Mouse (Mus musculus) embryonic fibroblast, embryonic 13.5 days (primary cell): ENCODE data around the gene Tet1. TPM values are rescaled to one million over a fixed set of nuclear protein-coding genes. Genes with fewer than 3 reads are reported as not detected.
A peak's percentile ranks its signal among the peaks of the same experiment; 100 is the strongest.

ENCODE experiments used
- H3K27ac ChIP-seq: 2 replicates; pipeline ENCODE4 v1.5.1; 2012; ENCODE audit warnings: low read length, control low read depth, inconsistent platforms; ENCODE audit not compliant: insufficient read depth
- H3K4me1 ChIP-seq: 2 replicates; pipeline ENCODE4 v1.6.1; 2011; ENCODE audit warnings: low read length; ENCODE audit not compliant: control insufficient read depth, insufficient read depth
- H3K4me3 ChIP-seq: 2 replicates; pipeline ENCODE4 v1.5.1; 2011; ENCODE audit warnings: mild to moderate bottlenecking, control low read depth, low read length; ENCODE audit not compliant: insufficient read depth
- CTCF ChIP-seq: IDR thresholded peaks from 2 replicates; pipeline ENCODE4 v1.5.1; 2011; ENCODE audit warnings: mild to moderate bottlenecking, control low read depth, low read length, moderate library complexity, borderline replicate concordance; ENCODE audit not compliant: insufficient read depth
- POLR2A ChIP-seq: IDR thresholded peaks from 2 replicates; pipeline ENCODE4 v1.6.1; 2011; ENCODE audit warnings: low read depth, mild to moderate bottlenecking, control low read depth, low read length, moderate library complexity
- polyA plus RNA-seq: library from polyadenylated mRNA; stranded (reverse); fragments of >200 nt; gene quantifications from 2 replicates; pipeline ENCODE4 v1.2.4, GENCODE M21; 2011; ENCODE audit warnings: low read depth; ENCODE audit not compliant: missing spikeins, insufficient read length

Tet1 gene
- polyA plus RNA-seq, 1 experiment, result 8.8 TPM

GRCm38 (mm10) chr10:62878056-62878455 lies 30.7 kb downstream of the Tet1 start:
- TF ChIP-seq CTCF (no peak), POLR2A (no peak)
- no peak overlapping the region for H3K4me3 ChIP-seq
- H3K4me1 ChIP-seq, result no peaks in the 10 kb centered on the region
- H3K27ac ChIP-seq, result no peak overlapping the region

GRCm38 (mm10) chr10:62875565-62875964 lies 33.2 kb downstream of the Tet1 start:
- Histone ChIP-seq H3K4me1 (no peaks in the 10 kb centered on the region), H3K4me3 (no peak overlapping the region), H3K27ac (no peak overlapping the region)
- TF ChIP-seq CTCF, result no peak

GRCm38 (mm10) chr10:62874828-62875227 lies 34.0 kb downstream of the Tet1 start:
- H3K27ac ChIP-seq, result no peak overlapping the region
- no peak overlapping the region for H3K4me3 ChIP-seq
- H3K4me1 ChIP-seq, result no peaks in the 10 kb centered on the region
- no peak for TF ChIP-seq CTCF
- TF ChIP-seq POLR2A, result no peak

- H3K4me1 ChIP-seq, result no peaks in the 10 kb centered on the region
- H3K4me3 ChIP-seq, result no peak overlapping the region
- H3K27ac ChIP-seq, result no peak overlapping the region
- TF ChIP-seq POLR2A, result no peak
- TF ChIP-seq CTCF, result no peak
Observed at GRCm38 (mm10) chr10:62866035-62866791, 42.6 kb downstream of the Tet1 start.

- Histone ChIP-seq H3K27ac (peak overlapping the region; percentile 14), H3K4me1 (no peaks in the 10 kb centered on the region), H3K4me3 (peak overlapping the region; percentile 30)
- TF ChIP-seq POLR2A (peak; percentile 67), CTCF (no peak)
Observed at GRCm38 (mm10) chr10:62865167-62866034, 43.4 kb downstream of the Tet1 start.

- TF ChIP-seq POLR2A (no peak), CTCF (no peak)
- Histone ChIP-seq H3K4me3 (no peak overlapping the region), H3K4me1 (no peaks in the 10 kb centered on the region), H3K27ac (no peak overlapping the region)
Observed at GRCm38 (mm10) chr10:62863563-62863962, 45.2 kb downstream of the Tet1 start.

GRCm38 (mm10) chr10:62862435-62862834 lies 46.4 kb downstream of the Tet1 start:
- no peak overlapping the region for H3K27ac ChIP-seq
- H3K4me3 ChIP-seq, result no peak overlapping the region
- H3K4me1 ChIP-seq, result no peaks in the 10 kb centered on the region
- TF ChIP-seq CTCF, result peak; percentile 27; the same call in 1 of the 2 replicates
- TF ChIP-seq POLR2A, result no peak

GRCm38 (mm10) chr10:62858967-62859366 lies 49.8 kb downstream of the Tet1 start:
- H3K4me1 ChIP-seq, result peaks cover 5% of the 10 kb centered on the region
- no peak overlapping the region for H3K27ac ChIP-seq
- H3K4me3 ChIP-seq, result no peak overlapping the region
- TF ChIP-seq POLR2A (no peak), CTCF (no peak)

- Histone ChIP-seq H3K4me1 (peaks cover 5% of the 10 kb centered on the region), H3K27ac (no peak overlapping the region), H3K4me3 (no peak overlapping the region)
- TF ChIP-seq CTCF, result no peak
- no peak for TF ChIP-seq POLR2A
Observed at GRCm38 (mm10) chr10:62856690-62857290, 52.0 kb downstream of the Tet1 start.
